Mouse (Mus musculus): ENCODE data around the gene Cttnbp2.
A peak's percentile ranks its signal among the peaks of the same experiment; 100 is the strongest.
"Not testable (repeated sequence)": the region's sequence is repeated elsewhere in the genome, so short reads cannot be mapped to it uniquely, and the experiment has no call there.

Cttnbp2 gene

GRCm38 (mm10) chr6:18417866-18418454 lies 96.7 kb downstream of the Cttnbp2 start:
- no peak for DNase-seq (ENCODE audit: low spot score in 2 of 2)

- no peak for DNase-seq (ENCODE audit: low spot score in 2 of 2)
Observed at GRCm38 (mm10) chr6:18415961-18416360, 98.7 kb downstream of the Cttnbp2 start.

GRCm38 (mm10) chr6:18411505-18412225 lies 103.0 kb downstream of the Cttnbp2 start:
- DNase-seq (ENCODE audit: low spot score in 2 of 2), result no peak

GRCm38 (mm10) chr6:18408445-18408844 lies 106.2 kb downstream of the Cttnbp2 start:
- DNase-seq (ENCODE audit: low spot score in 2 of 2), result no peak

GRCm38 (mm10) chr6:18401066-18401674 lies 113.5 kb downstream of the Cttnbp2 start:
- DNase-seq (ENCODE audit: low spot score in 2 of 2), result no peak

GRCm38 (mm10) chr6:18381380-18381779 lies 133.3 kb downstream of the Cttnbp2 start:
- DNase-seq (ENCODE audit: low spot score in 2 of 2), result no peak

- no peak for DNase-seq (ENCODE audit: low spot score in 2 of 2)
Observed at GRCm38 (mm10) chr6:18380300-18381202, 134.1 kb downstream of the Cttnbp2 start.

- DNase-seq (ENCODE audit: low spot score in 2 of 2), result not testable (repeated sequence)
Observed at GRCm38 (mm10) chr6:18377755-18378154, 136.9 kb downstream of the Cttnbp2 start.

GRCm38 (mm10) chr6:18374744-18375143 lies 139.9 kb downstream of the Cttnbp2 start:
- no peak for DNase-seq (ENCODE audit: low spot score in 2 of 2)

GRCm38 (mm10) chr6:18373652-18374051 lies 141.0 kb downstream of the Cttnbp2 start:
- DNase-seq (ENCODE audit: low spot score in 2 of 2), result no peak

- peak; percentile 45 to 48 for DNase-seq (ENCODE audit: low spot score in 2 of 2)
Observed at GRCm38 (mm10) chr6:18372447-18373228, 142.0 kb downstream of the Cttnbp2 start.

GRCm38 (mm10) chr6:18369723-18370122 lies 144.9 kb downstream of the Cttnbp2 start:
- no peak for DNase-seq (ENCODE audit: low spot score in 2 of 2)

GRCm38 (mm10) chr6:18369054-18369453 lies 145.6 kb downstream of the Cttnbp2 start:
- DNase-seq (ENCODE audit: low spot score in 2 of 2), result no peak

GRCm38 (mm10) chr6:18362232-18362631 lies 152.4 kb downstream of the Cttnbp2 start:
- no peak for DNase-seq (ENCODE audit: low spot score in 2 of 2)

GRCm38 (mm10) chr6:18360955-18361354 lies 153.7 kb downstream of the Cttnbp2 start:
- no peak for DNase-seq (ENCODE audit: low spot score in 2 of 2)

- DNase-seq (ENCODE audit: low spot score in 2 of 2), result no peak
Observed at GRCm38 (mm10) chr6:18360154-18360553, 154.5 kb downstream of the Cttnbp2 start.

- DNase-seq (ENCODE audit: low spot score in 2 of 2), result no peak
Observed at GRCm38 (mm10) chr6:18349153-18349858, 165.3 kb downstream of the Cttnbp2 start.

- DNase-seq (ENCODE audit: low spot score in 2 of 2), result no peak
Observed at GRCm38 (mm10) chr6:18344272-18344671, 170.4 kb downstream of the Cttnbp2 start.

- no peak for DNase-seq (ENCODE audit: low spot score in 2 of 2)
Observed at GRCm38 (mm10) chr6:18338307-18338706, 176.3 kb downstream of the Cttnbp2 start.

GRCm38 (mm10) chr6:18335393-18335792 lies 179.2 kb downstream of the Cttnbp2 start:
- no peak for DNase-seq (ENCODE audit: low spot score in 2 of 2)
